Mouse (Mus musculus) midbrain, embryonic 11.5 days (tissue): ENCODE results near the gene Pcbp2. TPM values are rescaled to one million over a fixed set of nuclear protein-coding genes. Genes with fewer than 3 reads are reported as not detected.

Experiments
- ATAC-seq: fragments of 200-750 bp; cut with Nextera tagmentation; 2 replicates; pipeline ENCODE4 v1.8.0; 2017; ENCODE audit warnings: moderate TSS enrichment, moderate library complexity; ENCODE audit not compliant: low FRiP score
- DNase-seq: peaks from one replicate; pipeline ENCODE4 v3.0.0; 2015; ENCODE audit warnings: low spot score; ENCODE audit errors: missing footprints
- H3K27ac ChIP-seq: fragments of 300-500 bp; sonication (generic); 2 replicates; pipeline ENCODE4 v1.5.1; 2014; ENCODE audit warnings: low read depth, low read length
- H3K27me3 ChIP-seq: fragments of 300-500 bp; sonication (generic); 2 replicates; pipeline ENCODE4 v1.6.1; 2014; ENCODE audit warnings: mild to moderate bottlenecking, low read length, moderate library complexity, mixed read lengths; ENCODE audit not compliant: control insufficient read depth, insufficient read depth
- H3K36me3 ChIP-seq: fragments of 300-500 bp; sonication (generic); 2 replicates; pipeline ENCODE4 v1.6.1; 2014; ENCODE audit warnings: mild to moderate bottlenecking, low read length, moderate library complexity, mixed read lengths; ENCODE audit not compliant: control insufficient read depth, insufficient read depth
- H3K4me1 ChIP-seq: fragments of 300-500 bp; sonication (generic); 2 replicates; pipeline ENCODE4 v1.6.1; 2014; ENCODE audit warnings: low read length; ENCODE audit not compliant: control insufficient read depth, insufficient read depth
- H3K4me2 ChIP-seq: fragments of 300-500 bp; sonication (generic); 2 replicates; pipeline ENCODE4 v1.6.1; 2014; ENCODE audit warnings: mild to moderate bottlenecking, moderate library complexity
- H3K4me3 ChIP-seq: fragments of 300-500 bp; sonication (generic); 2 replicates; pipeline ENCODE4 v1.5.1; 2014; ENCODE audit warnings: low read depth, low read length
- H3K9ac ChIP-seq: fragments of 300-500 bp; sonication (generic); 2 replicates; pipeline ENCODE4 v1.6.1; 2014; ENCODE audit warnings: low read length
- H3K9me3 ChIP-seq: fragments of 300-500 bp; sonication (generic); 2 replicates; pipeline ENCODE4 v1.6.1; 2016; ENCODE audit warnings: low read length; ENCODE audit not compliant: control insufficient read depth
- WGBS: fragments of 180-500 bp; shearing (Covaris S2); extraction: QIAGEN DNeasy Blood & Tissue Kit; methylation state at CpG from one replicate; pipeline ENCODE4 v1.1.7; 2014; 5-methylcytosine and 5-hydroxymethylcytosine counted together
- polyA plus RNA-seq: library from polyadenylated mRNA; unstranded; fragments of >200 nt; fragmentation: Nextera tagmentation; extraction: Ambion mirVana; gene quantifications from 2 replicates; pipeline ENCODE4 v1.2.1, GENCODE M21; 2014

Pcbp2 gene
- polyA plus RNA-seq, 1 experiment from 2014 or later = 255 TPM

GRCm38 (mm10) chr15:102515791-102516190, 45.5 kb downstream of the Pcbp2 start:
- peak overlapping the region; percentile 65 for H3K4me3 ChIP-seq
- no peaks in the 10 kb centered on the region for H3K9me3 ChIP-seq
- no peak for DNase-seq
- H3K4me2 ChIP-seq = peak overlapping the region; percentile 92
- peaks cover 36% of the 10 kb centered on the region for H3K4me1 ChIP-seq
- H3K9ac ChIP-seq = peak overlapping the region; percentile 86
- no peaks in the 10 kb centered on the region for H3K27me3 ChIP-seq
- H3K27ac ChIP-seq = peak overlapping the region; percentile 78; the same call in 1 of the 2 replicates
- H3K36me3 ChIP-seq = no peaks in the 10 kb centered on the region
- WGBS = 41% methylated on average over 4 of the region's 4 CpGs
- ATAC-seq = no peak

GRCm38 (mm10) chr15:102516293-102516692, 46.0 kb downstream of the Pcbp2 start:
- no peak for ATAC-seq
- WGBS = 2% methylated on average over 12 of the region's 12 CpGs
- peak overlapping the region; percentile 86 for H3K9ac ChIP-seq
- no peaks in the 10 kb centered on the region for H3K9me3 ChIP-seq
- DNase-seq = no peak
- no peaks in the 10 kb centered on the region for H3K27me3 ChIP-seq
- H3K27ac ChIP-seq = peak overlapping the region; percentile 78
- peak overlapping the region; percentile 92 for H3K4me2 ChIP-seq
- H3K4me3 ChIP-seq = peak overlapping the region; percentile 65
- peaks cover 31% of the 10 kb centered on the region for H3K4me1 ChIP-seq
- H3K36me3 ChIP-seq = no peaks in the 10 kb centered on the region

GRCm38 (mm10) chr15:102516728-102517404, 46.5 kb downstream of the Pcbp2 start, which contains the start of gene Map3k12:
Gene Map3k12, minus strand, starts transcription at chr15:102517064.
- peaks cover 26% of the 10 kb centered on the region for H3K4me1 ChIP-seq
- WGBS = 1% methylated on average over 38 of the region's 43 CpGs
- H3K27ac ChIP-seq = peak within 1 kb of the TSS; percentile 97
- H3K4me2 ChIP-seq = peak within 1 kb of the TSS; percentile 92
- peak; percentile 33 for ATAC-seq
- H3K36me3 ChIP-seq = no peaks in the 10 kb centered on the region
- H3K4me3 ChIP-seq = peak within 1 kb of the TSS; percentile 65
- peak; percentile 98 for DNase-seq
- H3K9ac ChIP-seq = peak within 1 kb of the TSS; percentile 86
- H3K9me3 ChIP-seq = no peaks in the 10 kb centered on the region
- no peaks in the 10 kb centered on the region for H3K27me3 ChIP-seq

GRCm38 (mm10) chr15:102517631-102517975, 47.3 kb downstream of the Pcbp2 start:
- ATAC-seq (no peak), DNase-seq (no peak)
- peaks cover 18% of the 10 kb centered on the region for H3K4me1 ChIP-seq
- WGBS = under 1% methylated on average over 10 of the region's 10 CpGs
- no peaks in the 10 kb centered on the region for H3K9me3 ChIP-seq
- no peaks in the 10 kb centered on the region for H3K36me3 ChIP-seq
- peak overlapping the region; percentile 86; the same call in 1 of the 2 replicates for H3K9ac ChIP-seq
- H3K27ac ChIP-seq = peak overlapping the region; percentile 78
- no peaks in the 10 kb centered on the region for H3K27me3 ChIP-seq
- H3K4me3 ChIP-seq = peak overlapping the region; percentile 65
- peak overlapping the region; percentile 92 for H3K4me2 ChIP-seq

GRCm38 (mm10) chr15:102517976-102518858, 47.9 kb downstream of the Pcbp2 start, which contains the start of gene Tarbp2:
Gene Tarbp2, plus strand, starts transcription at chr15:102518192.
- ATAC-seq (peak; percentile 91), DNase-seq (peak; percentile 100)
- peak within 1 kb of the TSS; percentile 89 for H3K9ac ChIP-seq
- peak within 1 kb of the TSS; percentile 65 for H3K4me3 ChIP-seq
- H3K36me3 ChIP-seq = no peaks in the 10 kb centered on the region
- H3K9me3 ChIP-seq = no peaks in the 10 kb centered on the region
- WGBS = 0% methylated on average over 60 of the region's 60 CpGs
- peak within 1 kb of the TSS; percentile 97 for H3K27ac ChIP-seq
- no peaks in the 10 kb centered on the region for H3K27me3 ChIP-seq
- peak within 1 kb of the TSS; percentile 92 for H3K4me2 ChIP-seq
- peaks cover 15% of the 10 kb centered on the region for H3K4me1 ChIP-seq

- Histone ChIP-seq H3K9ac (peak overlapping the region; percentile 89), H3K4me1 (peaks cover 15% of the 10 kb centered on the region), H3K36me3 (no peaks in the 10 kb centered on the region), H3K4me3 (peak overlapping the region; percentile 65), H3K27ac (peak overlapping the region; percentile 97; the same call in 1 of the 2 replicates), H3K4me2 (peak overlapping the region; percentile 92), H3K27me3 (no peaks in the 10 kb centered on the region), H3K9me3 (no peaks in the 10 kb centered on the region)
- WGBS = 23% methylated on average over 9 of the region's 9 CpGs
- no peak for ATAC-seq
- no peak for DNase-seq
Observed at GRCm38 (mm10) chr15:102518859-102519201, 48.5 kb downstream of the Pcbp2 start.

GRCm38 (mm10) chr15:102519211-102520141, 49.1 kb downstream of the Pcbp2 start:
- no peak for ATAC-seq
- H3K4me2 ChIP-seq = peak overlapping the region; percentile 92
- DNase-seq = peak; percentile 53
- H3K4me3 ChIP-seq = peak overlapping the region; percentile 65
- H3K27ac ChIP-seq = peak overlapping the region; percentile 97; the same call in 1 of the 2 replicates
- peaks cover 15% of the 10 kb centered on the region for H3K4me1 ChIP-seq
- no peaks in the 10 kb centered on the region for H3K36me3 ChIP-seq
- peak overlapping the region; percentile 89 for H3K9ac ChIP-seq
- no peaks in the 10 kb centered on the region for H3K27me3 ChIP-seq
- no peaks in the 10 kb centered on the region for H3K9me3 ChIP-seq
- 77% methylated on average over 17 of the region's 17 CpGs for WGBS

GRCm38 (mm10) chr15:102520416-102520815, 50.1 kb downstream of the Pcbp2 start:
- Histone ChIP-seq H3K27ac (no peak overlapping the region), H3K4me2 (no peak overlapping the region), H3K9ac (no peak overlapping the region), H3K27me3 (no peaks in the 10 kb centered on the region), H3K9me3 (no peaks in the 10 kb centered on the region), H3K36me3 (no peaks in the 10 kb centered on the region), H3K4me1 (peaks cover 15% of the 10 kb centered on the region), H3K4me3 (no peak overlapping the region)
- DNase-seq = no peak
- no peak for ATAC-seq
- WGBS = 86% methylated on average over 4 of the region's 4 CpGs
